Mouse (Mus musculus) brain, embryonic 14.5 days (tissue): ENCODE measurements around the gene Iqch.

Experiments used
- CTCF ChIP-seq: fragments of 200-500 bp; IDR thresholded peaks from 2 replicates; pipeline ENCODE4 v1.5.1; 2012; ENCODE audit warnings: inconsistent platforms, mild to moderate bottlenecking, moderate library complexity, borderline replicate concordance; ENCODE audit not compliant: insufficient read depth, insufficient read length; ENCODE audit errors: extremely low read depth
- POLR2A ChIP-seq: fragments of 200-500 bp; IDR thresholded peaks from 2 replicates; pipeline ENCODE4 v1.6.1; 2012; ENCODE audit warnings: mild to moderate bottlenecking, inconsistent platforms, borderline replicate concordance; ENCODE audit not compliant: poor library complexity, insufficient read depth, insufficient read length, severe bottlenecking; ENCODE audit errors: extremely low read depth

DNA sequence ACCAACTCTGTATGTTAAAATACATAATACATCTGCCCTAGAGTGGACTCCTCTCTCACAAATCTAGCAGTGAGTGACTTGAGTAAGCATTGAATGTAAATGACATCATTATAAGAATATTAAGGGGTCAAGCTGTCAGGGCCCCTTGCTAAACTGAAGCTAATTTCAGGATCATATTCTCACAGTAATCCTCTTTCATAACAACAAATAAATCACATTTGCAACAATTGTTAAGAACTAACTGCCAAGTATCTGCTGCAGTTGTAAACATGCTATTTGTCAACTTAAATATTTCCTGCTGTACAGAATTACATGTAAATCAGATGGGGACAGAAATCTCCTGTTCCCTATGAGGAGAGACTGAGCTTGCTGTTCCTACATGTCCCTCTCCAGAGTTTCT, 145.9 kb downstream of the Iqch start:
- no peak for TF ChIP-seq CTCF
- no peak for TF ChIP-seq POLR2A
